Mouse (Mus musculus): ENCODE results near the gene Gtf3c6. TPM values are rescaled to one million over a fixed set of nuclear protein-coding genes. Genes with fewer than 3 reads are reported as not detected.
A peak's percentile ranks its signal among the peaks of the same experiment; 100 is the strongest.

Gene Gtf3c6
- total RNA-seq, 2 experiments from 2014 or later, result 25.1 to 28.8 TPM

- intact Hi-C loops (cut with DNase I), result no loop called here
- no peak for DNase-seq (ENCODE audit: extremely low spot score in 1 of 2, low spot score in 2 of 2)
Measured at GRCm38 (mm10) chr10:40262200-40262599, 4.3 kb upstream of the Gtf3c6 start.

- intact Hi-C loops (cut with DNase I), result no loop called here
- peak in 1 of 2 experiments; percentile 16 for DNase-seq (ENCODE audit: extremely low spot score in 1 of 2, low spot score in 2 of 2)
Measured at GRCm38 (mm10) chr10:40260305-40260704, 2.4 kb upstream of the Gtf3c6 start.

GRCm38 (mm10) chr10:40259542-40259941 lies 1.6 kb upstream of the Gtf3c6 start:
- no peak for DNase-seq (ENCODE audit: extremely low spot score in 1 of 2, low spot score in 2 of 2)
- intact Hi-C loops (cut with DNase I), result no loop called here

GRCm38 (mm10) chr10:40258976-40259375 lies 1.1 kb upstream of the Gtf3c6 start:
- intact Hi-C loops (cut with DNase I), result loop anchor here (1.0 kb wide), 2 partner anchors 43 to 266 kb away; partner anchors contain the start of gene Amd1
- peak; percentile 37 to 42 for DNase-seq (ENCODE audit: extremely low spot score in 1 of 2, low spot score in 2 of 2)

DNA sequence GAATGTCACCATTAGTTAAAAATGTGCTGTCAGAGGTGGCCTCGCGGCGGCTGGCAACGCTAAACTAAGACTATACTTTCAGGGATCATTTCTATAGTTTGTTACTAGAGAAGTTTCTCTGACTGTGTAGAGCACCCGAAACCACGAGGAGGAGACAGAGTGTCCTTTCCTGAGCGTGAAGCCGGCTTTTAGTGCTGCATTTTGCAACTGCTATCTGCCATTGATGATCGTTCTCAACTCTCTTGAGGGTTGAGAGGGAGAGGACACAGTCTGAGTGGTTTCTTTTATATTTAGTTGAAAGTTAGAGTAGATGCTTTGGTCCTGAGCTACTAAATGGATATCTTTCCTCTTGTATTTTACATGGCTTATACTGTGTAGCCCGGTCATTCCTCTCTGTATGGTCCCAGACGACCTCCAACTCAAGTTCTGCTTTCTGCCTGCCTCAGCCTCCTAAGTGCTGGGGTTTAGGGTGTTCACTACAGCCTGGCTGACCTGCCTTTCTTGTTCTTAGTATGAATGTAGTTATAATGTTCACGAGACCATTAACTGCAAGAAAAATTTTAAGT lies 576 bp upstream of the Gtf3c6 start:
- intact Hi-C loops (cut with DNase I), result loop anchor here (1.0 kb wide), 2 partner anchors 44 to 267 kb away; partner anchors contain the start of gene Amd1
- peak; percentile 70 to 72 for DNase-seq (ENCODE audit: extremely low spot score in 1 of 2, low spot score in 2 of 2)

DNA sequence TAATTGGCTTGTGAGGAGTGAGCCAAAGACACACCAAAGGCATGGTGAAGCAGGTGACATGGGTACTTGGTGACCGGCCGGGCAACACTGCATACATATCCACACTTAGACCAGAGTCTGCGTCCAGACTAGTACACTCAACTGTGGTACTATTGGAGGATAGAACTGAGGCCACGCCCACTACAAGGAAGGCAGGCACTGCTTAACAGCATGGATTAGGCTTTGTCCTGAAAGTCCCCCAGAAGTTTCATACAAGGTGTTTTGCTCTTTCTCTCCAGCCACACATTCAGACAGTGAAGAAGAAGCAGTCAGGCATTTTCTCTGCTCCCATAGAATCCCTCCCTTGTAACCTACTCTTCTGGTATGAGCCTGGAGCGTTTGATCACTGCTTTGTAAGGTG lies 1.2 kb downstream of the Gtf3c6 start:
- peak; percentile 32 to 72 for DNase-seq (ENCODE audit: extremely low spot score in 1 of 2, low spot score in 2 of 2)
- intact Hi-C loops (cut with DNase I), result no loop called here

- intact Hi-C loops (cut with DNase I), result no loop called here
Measured at GRCm38 (mm10) chr10:40250969-40251368, 6.9 kb downstream of the Gtf3c6 start.

DNA sequence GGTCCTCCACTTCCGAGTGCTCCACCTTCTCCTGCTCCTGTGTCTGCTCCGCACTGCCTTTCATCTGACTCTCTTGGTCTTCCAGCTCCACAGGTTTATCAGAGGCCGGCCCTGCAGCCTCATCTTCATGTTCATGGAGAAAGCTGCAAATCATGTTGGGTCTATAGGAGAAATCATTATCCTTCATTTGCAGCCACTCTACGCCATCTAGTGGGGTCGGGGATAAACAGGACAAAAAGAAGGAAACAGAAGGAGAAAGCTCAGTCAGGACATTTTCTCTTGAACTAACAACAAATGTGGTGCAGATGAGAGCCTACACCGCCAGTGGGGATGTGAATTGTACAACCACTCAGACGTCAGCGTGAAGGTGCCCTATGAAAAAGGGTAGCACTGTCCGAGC lies 8.3 kb downstream of the Gtf3c6 start:
- intact Hi-C loops (cut with DNase I), result no loop called here
- DNase-seq (ENCODE audit: extremely low spot score in 1 of 2, low spot score in 2 of 2), result no peak

More at GRCm38 (mm10) chr10:40250969-40251368, 6.9 kb downstream of the Gtf3c6 start:
- DNase-seq (ENCODE audit: extremely low spot score in 1 of 2, low spot score in 2 of 2), result no peak

DNA sequence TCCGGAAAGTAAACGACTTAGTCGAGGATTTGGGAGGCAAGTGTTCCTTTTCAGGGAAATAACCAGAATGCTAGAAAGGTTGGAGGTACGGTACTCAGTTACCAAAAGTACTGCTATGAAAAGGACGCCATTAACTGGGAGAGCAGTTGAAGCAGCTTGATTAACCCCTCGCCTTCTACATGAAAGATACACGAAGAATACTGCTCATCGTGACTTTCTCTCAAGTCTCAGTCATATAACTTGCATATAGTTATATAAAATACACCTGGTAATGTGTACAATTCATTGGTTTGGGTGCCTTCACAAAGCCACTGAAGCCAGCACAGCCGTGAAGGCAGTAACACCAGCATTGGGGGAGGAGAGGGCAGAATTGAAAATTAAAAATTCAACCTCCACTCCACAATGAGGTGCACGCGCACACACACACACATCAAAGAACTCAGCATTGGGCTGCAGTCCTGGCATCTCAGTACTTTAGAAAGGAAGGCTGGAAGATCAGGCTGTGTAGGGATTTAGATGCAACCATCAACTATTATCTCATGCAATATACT lies 10.7 kb downstream of the Gtf3c6 start:
- intact Hi-C loops (cut with DNase I), result no loop called here
- no peak for DNase-seq (ENCODE audit: extremely low spot score in 1 of 2, low spot score in 2 of 2)

DNA sequence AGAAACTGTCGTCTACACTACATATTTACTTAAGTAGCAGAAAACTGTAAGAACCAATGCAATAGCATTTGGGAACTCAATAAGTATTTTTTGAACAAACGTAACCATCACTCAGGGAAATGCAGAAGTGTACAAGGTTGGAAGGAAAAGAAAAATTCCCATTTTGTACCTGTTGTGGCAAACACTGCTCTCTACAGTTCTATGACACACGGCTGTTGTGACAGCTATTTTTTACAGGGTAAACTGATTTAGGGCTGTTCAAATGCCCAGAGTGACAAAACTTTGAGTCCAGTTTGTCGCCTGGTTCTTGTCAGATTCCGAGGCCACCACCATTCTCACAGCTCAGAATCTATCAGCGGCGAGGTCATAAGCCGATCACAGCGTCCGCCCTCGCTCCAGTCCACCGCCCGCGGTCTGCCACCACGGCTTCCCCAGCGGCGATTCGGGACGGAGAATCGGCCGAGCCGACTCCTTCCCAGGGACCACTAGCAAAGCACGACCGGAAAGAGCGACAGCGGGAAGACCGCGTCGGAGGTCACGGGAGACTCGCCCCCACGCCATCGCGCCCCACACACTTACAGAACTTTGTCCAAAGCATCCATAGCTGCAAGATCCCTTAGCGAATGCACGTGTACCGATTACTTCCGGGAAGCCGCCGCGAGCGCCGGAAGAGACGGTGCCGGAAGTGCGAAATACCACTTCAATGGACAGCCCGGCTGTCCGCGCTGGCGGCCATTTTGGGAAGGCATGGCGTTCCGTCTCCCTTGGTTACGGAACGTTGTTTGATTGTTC lies 11.3 kb downstream of the Gtf3c6 start, which contains the start of gene Rpf2:
TSS of gene Rpf2 (minus strand) at position 663 of the 792 bp plus-strand sequence.
- DNase-seq (ENCODE audit: extremely low spot score in 1 of 2, low spot score in 2 of 2), result peak; percentile 69 to 89
- intact Hi-C loops (cut with DNase I), result no loop called here

DNA sequence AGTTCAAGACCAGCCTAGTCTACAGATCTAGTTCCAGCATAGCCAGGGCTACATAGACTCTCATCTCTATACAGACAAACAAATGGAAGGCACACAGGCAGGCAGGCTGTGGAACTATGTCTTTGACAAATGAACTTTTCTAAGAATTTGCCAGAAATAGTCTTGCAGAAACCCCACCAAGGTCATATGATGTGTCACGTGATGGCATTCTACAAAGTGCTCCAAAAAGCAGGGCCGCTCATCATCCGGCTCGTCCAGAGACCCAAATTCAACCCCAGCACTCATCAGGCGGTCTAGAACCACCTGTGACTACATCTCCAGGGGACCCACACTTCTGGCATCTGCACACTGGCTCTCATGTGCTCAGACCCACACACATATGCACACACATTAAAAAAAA lies 20.1 kb downstream of the Gtf3c6 start:
- no peak for DNase-seq (ENCODE audit: extremely low spot score in 1 of 2, low spot score in 2 of 2)
- intact Hi-C loops (cut with DNase I), result no loop called here

GRCm38 (mm10) chr10:40233241-40233640 lies 24.7 kb downstream of the Gtf3c6 start:
- intact Hi-C loops (cut with DNase I), result no loop called here
- DNase-seq (ENCODE audit: extremely low spot score in 1 of 2, low spot score in 2 of 2), result no peak

GRCm38 (mm10) chr10:40232442-40232841 lies 25.5 kb downstream of the Gtf3c6 start:
- DNase-seq (ENCODE audit: extremely low spot score in 1 of 2, low spot score in 2 of 2), result no peak
- intact Hi-C loops (cut with DNase I), result no loop called here

DNA sequence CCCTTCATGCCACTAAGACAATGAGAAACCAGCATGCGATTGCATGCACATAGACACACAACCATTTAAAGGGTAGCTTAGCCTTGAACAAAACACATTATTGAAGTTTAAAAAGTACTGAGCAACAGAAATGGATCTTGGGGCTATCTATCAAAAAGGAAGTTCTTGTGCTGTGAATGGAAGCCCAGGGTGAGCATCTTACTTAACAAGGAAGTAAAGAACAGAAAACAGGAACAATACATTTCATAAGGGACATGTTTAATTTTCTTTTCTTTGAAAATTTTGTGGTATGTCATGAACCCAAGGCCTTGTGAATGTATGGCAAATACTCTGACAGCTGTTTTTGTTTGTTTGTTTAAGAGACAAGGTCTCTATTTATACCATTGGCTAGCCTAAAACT lies 28.2 kb downstream of the Gtf3c6 start:
- DNase-seq (ENCODE audit: extremely low spot score in 1 of 2, low spot score in 2 of 2), result no peak
- intact Hi-C loops (cut with DNase I), result no loop called here

- no peak for DNase-seq (ENCODE audit: extremely low spot score in 1 of 2, low spot score in 2 of 2)
- intact Hi-C loops (cut with DNase I), result no loop called here
Measured at GRCm38 (mm10) chr10:40227660-40228303, 30.1 kb downstream of the Gtf3c6 start.

DNA sequence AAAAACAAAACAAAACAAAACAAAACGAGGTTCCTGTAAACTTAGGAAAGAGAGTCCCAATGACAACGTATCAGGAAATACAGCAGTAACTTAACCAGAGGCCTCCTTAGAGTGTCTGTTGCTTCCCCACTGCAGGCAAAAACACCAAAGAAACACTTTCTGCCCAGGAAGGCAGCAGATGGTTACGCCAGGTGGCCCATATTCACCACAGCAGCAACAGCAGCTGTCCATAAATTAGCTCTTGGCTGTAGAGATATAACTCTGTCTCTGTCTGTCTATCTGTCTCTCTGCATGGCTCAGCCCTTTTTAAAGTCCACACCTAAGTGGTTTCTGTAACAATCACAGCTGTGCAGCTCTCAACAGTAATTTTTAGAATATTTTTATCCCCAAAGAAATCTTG lies 39.0 kb downstream of the Gtf3c6 start:
- DNase-seq (ENCODE audit: extremely low spot score in 1 of 2, low spot score in 2 of 2), result no peak
- intact Hi-C loops (cut with DNase I), result loop anchor here (10.0 kb wide), 1 partner anchor 1094 kb away; no protein-coding TSS in a partner anchor

GRCm38 (mm10) chr10:40212443-40213169 lies 45.3 kb downstream of the Gtf3c6 start:
- intact Hi-C loops (cut with DNase I), result loop anchor here (1.0 to 10.0 kb wide), 3 partner anchors 159 to 1088 kb away; no protein-coding TSS in a partner anchor
- DNase-seq (ENCODE audit: extremely low spot score in 1 of 2, low spot score in 2 of 2), result peak; percentile 87 to 90

All from left cerebral cortex, postnatal 10 days (tissue).